Mouse (Mus musculus) liver, embryonic 14.5 days (tissue): ENCODE measurements around the gene Ggt7.

ENCODE experiments used
- CTCF ChIP-seq: IDR thresholded peaks from 2 replicates; pipeline ENCODE4 v1.5.1; 2016; ENCODE audit warnings: antibody characterized with exemption, low read depth, control low read depth
- EP300 ChIP-seq: IDR thresholded peaks from 2 replicates; pipeline ENCODE4 v1.6.1; 2016; ENCODE audit warnings: antibody characterized with exemption, low read depth

DNA sequence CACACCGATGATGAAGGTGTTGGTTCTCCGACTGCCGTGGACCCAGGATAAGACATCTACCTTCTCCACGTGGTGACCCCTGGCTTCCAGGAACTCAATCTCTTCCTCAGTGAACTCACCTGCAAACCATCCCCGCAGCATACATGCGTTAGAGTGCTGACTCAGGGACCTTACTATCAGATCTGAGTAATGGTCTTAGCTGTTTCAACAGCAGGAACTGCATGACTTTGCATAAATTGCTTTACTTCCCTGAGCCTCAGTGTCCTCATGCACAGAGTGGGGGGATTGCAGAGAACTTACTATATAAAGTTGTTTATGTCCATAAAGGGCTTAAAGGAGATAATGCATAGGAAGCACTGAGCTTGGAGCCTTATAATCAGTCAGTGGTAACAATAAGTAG is 27.0 kb downstream of the Ggt7 start:
- TF ChIP-seq CTCF (no peak), EP300 (no peak)
